Mouse (Mus musculus) stomach, postnatal 0 days (tissue): ENCODE data around the gene Pappa.

Experiments
- CTCF ChIP-seq: IDR thresholded peaks from 2 replicates; pipeline ENCODE4 v1.5.1; 2016; ENCODE audit warnings: antibody characterized with exemption, low read depth, mild to moderate bottlenecking, moderate library complexity
- EP300 ChIP-seq: optimal IDR thresholded peaks from 2 replicates; pipeline ENCODE3; 2016; ENCODE audit warnings: antibody characterized with exemption

- TF ChIP-seq CTCF (no peak), EP300 (no peak)
These were observed 243.2 kb downstream of the Pappa start for GRCm38 (mm10) chr4:65367135-65367534.
